Mouse (Mus musculus): ENCODE measurements around the gene Ccl17.

- no peak for TF ChIP-seq MAFK (IDR thresholded peaks at IDR 0.05; ENCODE audit: insufficient read depth, low read depth, low read length)
- no peak for TF ChIP-seq ZC3H11A (IDR thresholded peaks at IDR 0.05; ENCODE audit: borderline replicate concordance, low read depth, low read length)
- TF ChIP-seq CHD2 (IDR thresholded peaks at IDR 0.05; ENCODE audit: low read depth, low read length) = no peak
- TF ChIP-seq ZNF384 (IDR thresholded peaks at IDR 0.05; ENCODE audit: low read depth, low read length) = no peak
- TF ChIP-seq HCFC1 (IDR thresholded peaks at IDR 0.05; ENCODE audit: borderline replicate concordance, insufficient read depth, low read length) = no peak
These were observed 39.8 kb downstream of the Ccl17 start for GRCm38 (mm10) chr8:94850049-94850448.
